Mouse (Mus musculus) heart, embryonic 15.5 days (tissue): Measurements from ENCODE around the gene Jarid2. TPM values are rescaled to one million over a fixed set of nuclear protein-coding genes. Genes with fewer than 3 reads are reported as not detected.

ENCODE experiments used
- ATAC-seq: fragments of 200-750 bp; cut with Nextera tagmentation; replicated peaks from 2 replicates; pipeline ENCODE4 v1.8.0; 2017; ENCODE audit warnings: low read depth, moderate TSS enrichment; ENCODE audit not compliant: insufficient number of reproducible peaks, insufficient read depth, low FRiP score
- H3K27ac ChIP-seq: fragments of 300-500 bp; sonication (generic); 2 replicates; pipeline ENCODE4 v1.5.1; 2015; ENCODE audit warnings: mild to moderate bottlenecking, inconsistent platforms
- H3K27me3 ChIP-seq: fragments of 300-500 bp; sonication (generic); 2 replicates; pipeline ENCODE4 v1.6.1; 2015; ENCODE audit warnings: inconsistent platforms
- H3K36me3 ChIP-seq: fragments of 300-500 bp; sonication (generic); 2 replicates; pipeline ENCODE4 v1.6.1; 2015; ENCODE audit warnings: mild to moderate bottlenecking, inconsistent platforms
- H3K4me1 ChIP-seq: fragments of 300-500 bp; sonication (generic); replicated peaks from 2 replicates; pipeline ENCODE4 v1.6.1; 2015; ENCODE audit warnings: inconsistent platforms
- H3K4me2 ChIP-seq: fragments of 300-500 bp; sonication (generic); 2 replicates; pipeline ENCODE4 v1.6.1; 2015; ENCODE audit warnings: inconsistent platforms, mild to moderate bottlenecking, moderate library complexity
- H3K4me3 ChIP-seq: fragments of 300-500 bp; sonication (generic); 2 replicates; pipeline ENCODE4 v1.5.1; 2015; ENCODE audit warnings: mild to moderate bottlenecking, inconsistent platforms
- H3K9ac ChIP-seq: fragments of 300-500 bp; sonication (generic); 2 replicates; pipeline ENCODE4 v1.6.1; 2015; ENCODE audit warnings: mild to moderate bottlenecking, inconsistent platforms
- H3K9me3 ChIP-seq: fragments of 300-500 bp; sonication (generic); replicated peaks from 2 replicates; pipeline ENCODE4 v1.6.1; 2016; ENCODE audit warnings: inconsistent platforms
- WGBS: fragments of 180-500 bp; shearing (Covaris S2); methylation state at CpG from one replicate; pipeline ENCODE4 v1.1.7; 2015; ENCODE audit warnings: mixed read lengths; 5-methylcytosine and 5-hydroxymethylcytosine counted together
- polyA plus RNA-seq: library from polyadenylated mRNA; unstranded; fragments of >200 nt; fragmentation: Nextera tagmentation; extraction: Ambion mirVana; gene quantifications from 2 replicates; pipeline ENCODE4 v1.2.1, GENCODE M21; 2015

Gene Jarid2
- polyA plus RNA-seq, 1 experiment from 2014 or later, result 19.0 TPM

DNA sequence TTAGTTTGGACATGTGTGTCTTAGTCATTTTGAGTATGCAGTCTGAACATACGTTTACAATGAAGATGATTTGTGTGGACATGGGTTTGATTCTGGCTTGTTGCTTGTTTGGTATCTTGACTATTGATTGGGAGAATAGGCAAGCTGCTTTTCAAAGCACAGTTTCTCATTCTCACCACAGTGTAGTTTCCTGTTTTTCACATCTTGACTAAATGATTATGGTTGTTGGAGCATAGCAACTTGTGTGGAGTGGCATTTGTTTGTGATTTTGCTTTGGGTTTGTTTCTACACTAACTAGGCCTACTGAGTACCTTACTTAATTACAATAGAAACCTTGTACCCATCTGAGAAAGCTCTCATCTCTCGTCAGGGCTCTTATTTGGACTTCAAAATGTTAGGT is 81.7 kb downstream of the Jarid2 start:
- Histone ChIP-seq H3K9ac (no peak overlapping the region), H3K36me3 (no peaks in the 10 kb centered on the region), H3K4me3 (no peak overlapping the region), H3K4me2 (no peak overlapping the region), H3K4me1 (peaks cover 16% of the 10 kb centered on the region), H3K9me3 (no peaks in the 10 kb centered on the region), H3K27me3 (no peaks in the 10 kb centered on the region), H3K27ac (no peak overlapping the region)
- 68% methylated on average over 2 of the region's 2 CpGs for WGBS
- no peak for ATAC-seq

DNA sequence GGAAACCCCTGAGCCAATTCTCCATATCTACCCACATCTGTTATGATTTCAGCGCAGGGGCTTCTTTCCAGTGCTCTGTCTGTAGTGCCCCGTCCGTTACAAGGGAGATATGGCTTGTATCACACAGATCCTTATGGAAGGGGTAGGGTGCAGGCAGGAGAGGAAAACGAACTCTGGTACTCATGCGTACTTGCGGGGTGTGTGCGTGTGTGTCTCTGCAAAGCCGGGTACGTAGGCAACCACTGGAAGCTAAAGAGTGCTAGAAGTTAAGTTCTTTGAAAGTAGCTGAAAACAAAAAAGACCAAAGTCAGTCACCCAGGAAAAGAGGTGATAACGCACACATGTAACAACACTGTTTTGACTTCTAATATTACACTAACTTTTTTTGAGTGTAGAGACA is 82.3 kb downstream of the Jarid2 start:
- Histone ChIP-seq H3K27ac (no peak overlapping the region), H3K36me3 (no peaks in the 10 kb centered on the region), H3K9me3 (no peaks in the 10 kb centered on the region), H3K4me2 (no peak overlapping the region), H3K4me3 (no peak overlapping the region), H3K9ac (no peak overlapping the region), H3K4me1 (peaks cover 14% of the 10 kb centered on the region), H3K27me3 (no peaks in the 10 kb centered on the region)
- ATAC-seq, result no peak
- 70% methylated on average over 10 of the region's 10 CpGs for WGBS

DNA sequence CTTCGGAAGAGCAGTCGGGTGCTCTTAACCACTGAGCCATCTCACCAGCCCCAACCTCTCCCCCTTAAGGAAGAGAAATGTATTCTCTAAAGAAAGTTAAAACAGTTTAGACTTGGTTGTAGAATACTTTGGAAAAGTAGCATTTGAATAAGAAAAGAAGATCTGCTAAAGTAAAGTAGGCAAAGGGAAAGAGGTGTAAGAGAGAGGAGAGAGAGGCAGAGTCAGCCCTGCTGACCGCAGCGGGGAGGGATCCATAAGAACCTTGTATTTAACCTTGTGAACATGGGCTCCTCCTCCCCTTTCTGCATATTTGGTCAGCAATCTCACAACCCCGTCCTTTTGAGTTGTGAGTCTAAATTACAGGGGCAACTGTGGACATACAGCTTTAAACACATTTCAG is 83.1 kb downstream of the Jarid2 start:
- H3K4me2 ChIP-seq, result no peak overlapping the region
- no peak overlapping the region for H3K9ac ChIP-seq
- no peak for ATAC-seq
- 73% methylated on average over 5 of the region's 5 CpGs for WGBS
- H3K27ac ChIP-seq, result no peak overlapping the region
- peaks cover 9% of the 10 kb centered on the region for H3K4me1 ChIP-seq
- H3K4me3 ChIP-seq, result no peak overlapping the region
- H3K9me3 ChIP-seq, result no peaks in the 10 kb centered on the region
- H3K27me3 ChIP-seq, result no peaks in the 10 kb centered on the region
- no peaks in the 10 kb centered on the region for H3K36me3 ChIP-seq

DNA sequence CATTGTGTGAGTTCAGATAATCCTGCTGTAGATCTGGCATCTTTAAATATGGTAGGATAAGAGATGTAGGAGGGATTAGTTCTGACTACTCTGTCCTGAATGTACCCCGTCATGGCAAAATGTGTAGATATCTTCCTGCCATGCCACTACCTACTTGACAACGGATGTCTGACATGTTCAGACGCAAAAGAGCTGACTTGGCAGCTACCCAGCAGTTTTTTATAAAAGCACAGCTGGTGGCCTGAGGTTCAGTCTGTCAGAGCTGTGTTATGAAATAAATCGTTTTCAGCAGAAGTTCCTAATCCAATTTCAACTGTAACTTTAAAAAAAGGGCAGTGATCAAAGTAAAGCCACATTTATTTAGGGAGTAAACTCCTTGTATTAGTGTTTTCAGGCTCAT is 90.1 kb downstream of the Jarid2 start:
- peak overlapping the region; percentile 13; the same call in 1 of the 2 replicates for H3K4me2 ChIP-seq

DNA sequence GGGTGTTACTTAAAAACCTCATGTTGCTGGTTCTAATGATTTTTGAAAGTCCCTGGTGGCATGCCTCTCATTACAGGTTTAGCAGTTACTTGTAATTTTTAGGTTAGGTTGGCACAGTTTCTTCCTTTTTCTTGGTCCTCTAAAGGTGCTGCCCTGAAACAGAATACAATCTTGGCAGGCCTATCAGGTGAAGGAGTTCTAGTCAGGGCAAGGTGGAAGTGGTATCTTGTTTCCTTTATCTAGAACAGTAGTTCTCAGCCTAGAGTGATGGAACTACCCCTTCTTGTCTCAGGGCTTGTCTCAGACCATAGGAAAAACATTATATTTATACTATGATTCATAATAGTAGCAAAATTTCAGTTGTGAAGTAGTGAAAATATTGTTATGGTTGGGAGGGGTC is 93.3 kb downstream of the Jarid2 start:
- Histone ChIP-seq H3K4me1 (peaks cover 30% of the 10 kb centered on the region), H3K9ac (no peak overlapping the region), H3K36me3 (no peaks in the 10 kb centered on the region; the same call in 1 of the 2 replicates), H3K27me3 (no peaks in the 10 kb centered on the region), H3K4me2 (no peak overlapping the region), H3K27ac (no peak overlapping the region), H3K4me3 (no peak overlapping the region), H3K9me3 (no peaks in the 10 kb centered on the region)
- ATAC-seq, result no peak

More for the DNA sequence above, 90.1 kb downstream of the Jarid2 start:
- Histone ChIP-seq H3K4me3 (no peak overlapping the region), H3K9ac (no peak overlapping the region), H3K27me3 (no peaks in the 10 kb centered on the region), H3K9me3 (no peaks in the 10 kb centered on the region), H3K36me3 (no peaks in the 10 kb centered on the region; the same call in 1 of the 2 replicates), H3K27ac (peak overlapping the region; percentile 26; the same call in 1 of the 2 replicates), H3K4me1 (peaks cover 32% of the 10 kb centered on the region)
- 6% methylated on average over 4 of the region's 4 CpGs for WGBS
- peak; percentile 53; the same call in 1 of the 2 replicates for ATAC-seq

DNA sequence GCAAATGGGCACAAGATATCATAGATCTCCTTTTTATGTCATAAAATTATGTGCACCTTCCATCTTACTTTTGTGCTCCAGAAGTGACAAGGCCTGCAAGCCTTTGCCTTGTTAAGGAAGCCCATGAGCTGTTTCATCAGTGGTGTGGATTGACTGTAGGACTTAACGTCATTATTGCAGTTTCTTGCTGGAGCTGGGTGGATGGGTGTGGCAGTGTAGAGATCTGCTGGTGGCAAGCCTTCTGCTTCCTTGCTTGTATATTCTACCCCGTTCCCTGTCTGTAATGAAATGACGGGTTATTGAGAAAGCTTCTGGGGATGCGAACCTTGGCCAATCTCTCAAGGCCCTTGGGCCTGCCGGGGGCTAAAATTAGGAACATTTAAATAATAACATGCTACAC is 99.6 kb downstream of the Jarid2 start:
- Histone ChIP-seq H3K27me3 (no peaks in the 10 kb centered on the region), H3K4me1 (peaks cover 11% of the 10 kb centered on the region), H3K27ac (no peak overlapping the region), H3K36me3 (no peaks in the 10 kb centered on the region; the same call in 1 of the 2 replicates), H3K4me2 (no peak overlapping the region), H3K4me3 (no peak overlapping the region), H3K9ac (no peak overlapping the region), H3K9me3 (no peaks in the 10 kb centered on the region)
- ATAC-seq, result no peak
- 86% methylated on average over 5 of the region's 5 CpGs for WGBS

DNA sequence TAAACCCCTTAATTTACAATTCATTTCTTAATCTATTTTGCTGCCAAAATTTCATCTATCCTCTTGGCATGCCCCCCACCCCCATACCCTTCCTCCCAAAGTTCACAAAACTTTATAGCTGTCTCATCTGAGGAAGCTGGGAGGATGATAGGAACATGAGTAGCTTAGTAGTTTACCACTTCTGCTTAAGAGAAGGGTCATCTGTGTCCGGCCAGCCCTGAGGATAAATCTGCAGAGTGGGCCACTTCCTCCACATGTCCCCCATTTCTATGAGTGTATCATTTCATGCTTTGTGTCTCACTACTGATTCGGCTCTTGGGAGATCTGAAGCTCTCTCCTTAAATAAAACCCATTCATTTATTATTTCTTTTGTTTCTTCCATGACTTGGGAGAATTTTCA is 102.8 kb downstream of the Jarid2 start:
- H3K27ac ChIP-seq, result no peak overlapping the region
- no peak overlapping the region for H3K4me3 ChIP-seq
- no peak for ATAC-seq
- no peaks in the 10 kb centered on the region for H3K36me3 ChIP-seq
- 83% methylated on average over 2 of the region's 2 CpGs for WGBS
- H3K9me3 ChIP-seq, result no peaks in the 10 kb centered on the region
- no peaks in the 10 kb centered on the region for H3K27me3 ChIP-seq
- no peak overlapping the region for H3K9ac ChIP-seq
- peaks cover 11% of the 10 kb centered on the region for H3K4me1 ChIP-seq
- no peak overlapping the region for H3K4me2 ChIP-seq

DNA sequence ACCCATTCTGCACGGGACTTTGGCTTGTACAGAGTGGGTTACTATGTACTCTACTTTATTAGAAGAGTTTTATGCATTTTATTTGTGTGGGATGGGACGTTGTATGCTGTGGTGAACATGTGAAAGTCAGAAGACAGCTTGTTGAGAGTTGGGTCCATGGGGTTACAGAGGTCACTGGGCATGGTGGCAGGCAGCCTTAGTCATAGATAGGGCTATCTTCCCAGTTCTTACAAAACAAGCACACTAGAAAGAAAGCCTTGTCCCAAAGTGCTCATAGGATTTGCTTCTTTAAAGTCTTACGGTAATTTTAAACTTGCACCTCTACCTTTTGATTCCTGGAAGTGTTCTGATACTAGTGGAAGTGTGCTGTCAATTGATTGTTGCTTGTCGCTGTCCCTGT is 103.6 kb downstream of the Jarid2 start:
- Histone ChIP-seq H3K4me3 (no peak overlapping the region), H3K27ac (no peak overlapping the region), H3K4me1 (peaks cover 11% of the 10 kb centered on the region), H3K9me3 (no peaks in the 10 kb centered on the region), H3K4me2 (no peak overlapping the region), H3K9ac (no peak overlapping the region), H3K27me3 (no peaks in the 10 kb centered on the region), H3K36me3 (no peaks in the 10 kb centered on the region)
- 78% methylated on average over 4 of the region's 4 CpGs for WGBS
- ATAC-seq, result no peak

DNA sequence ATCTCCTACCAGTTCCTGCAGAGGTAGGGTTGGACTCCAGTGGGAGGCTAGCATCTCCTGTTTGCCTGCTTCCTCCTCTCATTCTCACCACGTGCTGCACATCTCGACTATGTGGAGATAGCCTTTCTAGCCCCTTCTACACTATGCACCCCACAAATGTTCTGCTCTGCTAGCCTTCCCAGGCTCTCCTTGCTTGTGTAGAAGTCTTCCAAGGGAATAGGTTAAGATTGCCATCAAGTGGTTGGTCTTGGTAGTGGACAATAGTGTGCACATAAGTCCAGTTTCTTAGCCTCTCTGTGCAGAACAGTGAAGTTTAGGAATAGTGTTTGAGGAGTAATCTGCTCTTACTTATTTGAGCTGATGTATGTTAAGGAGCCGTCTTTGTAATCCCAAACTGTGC is 104.1 kb downstream of the Jarid2 start:
- Histone ChIP-seq H3K4me1 (peaks cover 11% of the 10 kb centered on the region), H3K4me3 (no peak overlapping the region), H3K4me2 (no peak overlapping the region), H3K9me3 (no peaks in the 10 kb centered on the region), H3K9ac (no peak overlapping the region), H3K27ac (no peak overlapping the region), H3K27me3 (no peaks in the 10 kb centered on the region), H3K36me3 (no peaks in the 10 kb centered on the region)
- ATAC-seq, result no peak
- 42% methylated on average over 3 of the region's 3 CpGs for WGBS

DNA sequence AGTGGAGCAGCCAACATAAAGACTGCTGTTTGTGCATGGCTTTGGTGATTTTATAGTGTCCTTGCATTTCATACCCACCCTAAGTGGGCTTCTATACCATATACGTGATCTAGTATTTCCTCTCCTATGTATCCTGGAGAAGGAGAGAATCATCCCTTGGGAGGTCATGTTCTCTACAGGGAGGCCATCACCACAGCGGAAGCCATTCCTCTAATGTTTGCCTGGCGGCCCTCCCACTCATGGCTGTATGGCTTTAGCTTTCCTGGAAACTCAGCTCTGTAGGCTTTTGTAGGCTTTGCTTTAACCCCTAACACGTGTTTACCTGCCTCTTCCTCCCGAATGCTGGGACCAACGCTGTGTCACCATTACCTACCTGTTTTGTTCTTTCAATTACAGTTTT is 108.2 kb downstream of the Jarid2 start:
- Histone ChIP-seq H3K36me3 (no peaks in the 10 kb centered on the region), H3K9ac (no peak overlapping the region), H3K27ac (no peak overlapping the region), H3K4me3 (no peak overlapping the region), H3K9me3 (no peaks in the 10 kb centered on the region), H3K27me3 (no peaks in the 10 kb centered on the region), H3K4me2 (no peak overlapping the region), H3K4me1 (peaks cover 30% of the 10 kb centered on the region)
- ATAC-seq, result no peak
- 85% methylated on average over 6 of the region's 6 CpGs for WGBS

DNA sequence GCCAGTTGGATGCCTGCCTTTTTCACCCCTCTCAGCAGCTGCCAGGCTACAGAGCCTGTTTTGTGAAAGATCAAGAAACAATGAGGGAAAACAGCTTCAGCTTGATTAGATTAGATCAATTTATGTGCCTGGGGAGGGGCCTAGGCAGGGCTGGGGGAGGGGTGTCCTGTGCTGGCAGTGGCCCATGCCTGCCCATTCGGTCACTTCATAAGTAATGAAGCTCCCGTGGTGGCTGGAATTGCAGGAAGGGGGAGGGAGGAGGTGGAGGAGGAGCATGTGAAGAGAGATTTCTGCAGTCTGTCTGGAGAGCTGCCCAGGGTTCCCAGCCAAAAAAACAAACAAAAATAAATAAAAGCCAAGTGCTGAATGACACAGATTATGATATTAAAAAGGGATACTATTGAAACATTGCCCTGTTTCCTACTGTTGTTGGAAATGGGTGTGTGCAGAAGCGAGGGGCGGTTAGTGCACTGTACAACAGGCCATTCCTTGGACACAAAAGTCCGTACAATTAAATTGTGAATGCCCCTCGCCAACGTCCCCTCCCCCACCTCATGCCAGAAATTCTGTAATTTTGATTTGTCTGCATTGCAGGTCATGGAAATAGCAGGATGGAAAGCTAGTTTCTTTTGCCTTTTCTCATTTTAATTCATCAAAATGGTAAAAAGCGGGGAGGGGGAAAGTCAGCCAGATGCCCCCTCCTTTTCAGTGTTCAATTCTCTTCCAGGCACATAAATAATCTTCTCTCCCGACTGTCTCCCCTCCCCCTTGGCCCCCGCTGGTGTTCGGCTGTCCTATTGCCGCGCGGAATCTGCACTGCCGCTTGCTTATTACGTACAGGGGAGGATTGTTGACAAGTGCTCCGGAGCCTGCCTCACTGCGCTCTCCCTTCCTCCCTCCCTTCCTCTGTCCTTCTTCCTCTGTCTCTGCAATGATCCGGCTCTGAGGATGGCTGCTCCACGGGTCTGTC is 110.9 kb downstream of the Jarid2 start:
- H3K9ac ChIP-seq, result peak overlapping the region; percentile 19; the same call in 1 of the 2 replicates
- WGBS, result 5% methylated on average over 20 of the region's 20 CpGs
- H3K4me1 ChIP-seq, result peaks cover 31% of the 10 kb centered on the region
- no peaks in the 10 kb centered on the region for H3K27me3 ChIP-seq
- ATAC-seq, result peak; percentile 94
- H3K9me3 ChIP-seq, result no peaks in the 10 kb centered on the region
- H3K36me3 ChIP-seq, result no peaks in the 10 kb centered on the region
- H3K27ac ChIP-seq, result peak overlapping the region; percentile 76
- peak overlapping the region; percentile 45 for H3K4me3 ChIP-seq
- peak overlapping the region; percentile 62 for H3K4me2 ChIP-seq

DNA sequence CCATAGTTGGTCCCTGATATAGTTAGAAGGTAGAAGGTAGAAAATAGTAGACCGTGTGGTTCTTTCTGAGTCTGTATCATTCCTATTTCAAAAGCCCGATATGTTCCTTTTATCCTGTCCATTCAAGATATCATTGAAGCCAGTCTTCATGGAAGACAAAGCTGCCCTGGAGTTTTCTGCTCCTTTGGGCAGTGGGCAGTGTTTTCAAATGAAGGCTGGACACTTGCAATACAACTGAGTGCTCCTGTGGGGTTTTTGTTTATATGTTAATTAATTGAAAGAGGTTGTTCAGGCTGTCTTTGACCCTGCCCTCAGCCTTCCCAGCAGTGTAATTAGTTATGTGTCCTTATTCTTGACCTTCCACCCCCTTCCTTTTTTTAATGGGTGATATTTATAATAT is 122.2 kb downstream of the Jarid2 start:
- WGBS, result 82% methylated on average over 2 of the region's 2 CpGs
- no peak for ATAC-seq
- no peaks in the 10 kb centered on the region for H3K36me3 ChIP-seq
- H3K9me3 ChIP-seq, result no peaks in the 10 kb centered on the region
- peaks cover 17% of the 10 kb centered on the region for H3K4me1 ChIP-seq
- no peak overlapping the region for H3K9ac ChIP-seq
- H3K27me3 ChIP-seq, result no peaks in the 10 kb centered on the region
- H3K4me2 ChIP-seq, result no peak overlapping the region
- no peak overlapping the region for H3K4me3 ChIP-seq
- H3K27ac ChIP-seq, result no peak overlapping the region
